Mouse (Mus musculus) cortical plate, adult 2 months (tissue): ENCODE data around the gene Vegfb.

Source experiments
- CTCF ChIP-seq: fragments of 200-500 bp; IDR thresholded peaks from 2 replicates; pipeline ENCODE4 v1.5.1; 2011; ENCODE audit warnings: mild to moderate bottlenecking, control low read depth, low read length; ENCODE audit not compliant: insufficient read depth; ENCODE audit errors: extremely low read depth
- POLR2A ChIP-seq: fragments of 200-500 bp; IDR thresholded peaks from 2 replicates; pipeline ENCODE4 v1.6.1; 2011; ENCODE audit warnings: mild to moderate bottlenecking, low read length, control low read depth; ENCODE audit not compliant: insufficient read depth; ENCODE audit errors: extremely low read depth

DNA sequence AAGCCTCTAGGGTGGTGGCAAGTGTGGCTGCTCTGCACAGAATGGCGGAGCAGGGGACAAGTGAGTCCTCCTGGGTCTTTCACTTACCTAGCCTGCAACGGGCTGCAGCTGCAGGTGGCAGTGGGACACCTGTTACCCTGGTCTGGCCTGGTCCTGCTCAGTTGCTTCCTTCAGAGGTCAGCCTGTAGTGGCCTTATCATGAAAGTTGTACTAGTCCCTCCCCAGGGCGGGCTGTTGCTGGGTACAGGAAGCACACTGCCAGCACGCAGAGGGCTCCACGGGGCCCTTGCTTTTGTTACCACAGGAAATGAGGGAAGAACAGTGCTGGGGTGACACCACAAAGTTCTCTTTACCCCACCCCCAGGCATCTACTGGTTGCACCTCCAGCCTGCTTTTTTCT is 31.7 kb upstream of the Vegfb start, which contains the start of gene Fermt3:
- TF ChIP-seq POLR2A, result no peak
- TF ChIP-seq CTCF, result no peak
